Mouse (Mus musculus): Measurements from ENCODE around the gene Vps52. TPM values are rescaled to one million over a fixed set of nuclear protein-coding genes. Genes with fewer than 3 reads are reported as not detected.

The Vps52 gene
- total and polyA plus RNA-seq, 2 experiments from 2014 or later: 46.8 to 66.1 TPM

DNA sequence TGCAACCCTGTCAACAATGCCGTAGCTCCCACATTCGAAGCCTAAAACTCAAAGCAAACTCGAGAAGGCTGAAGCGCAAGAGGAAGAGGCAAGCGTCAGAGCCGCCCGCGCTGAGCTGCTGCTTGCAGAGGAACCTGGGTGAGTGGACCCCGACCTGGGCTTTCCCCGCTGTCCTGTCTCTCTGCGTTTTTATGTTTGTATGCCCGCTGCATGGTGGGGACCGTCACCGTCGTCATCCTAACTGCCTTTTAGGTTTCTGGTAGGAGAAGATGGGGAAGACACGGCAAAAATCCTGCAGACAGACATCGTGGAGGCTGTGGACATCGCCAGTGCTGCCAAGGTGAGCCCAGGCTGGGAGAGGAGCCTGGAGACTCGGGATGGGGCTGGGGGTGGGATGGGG lies 14.2 kb upstream of the Vps52 start:
- peaks cover 12% of the 10 kb centered on the region for H3K4me1 ChIP-seq (ENCODE audit: insufficient read depth)
- TF ChIP-seq CTCF (IDR thresholded peaks at IDR 0.05; ENCODE audit: low read depth): no peak
- H3K9me3 ChIP-seq (ENCODE audit: low read length): no peaks in the 10 kb centered on the region
- H3K27me3 ChIP-seq (ENCODE audit: insufficient read depth, low read length): no peaks in the 10 kb centered on the region
- peak overlapping the region; percentile 68 for H3K4me3 ChIP-seq (ENCODE audit: low read depth, low read length)
- peaks cover 41% of the 10 kb centered on the region for H3K36me3 ChIP-seq (ENCODE audit: insufficient read depth)
- ATAC-seq (no peak), DNase-seq (no peak)
- H3K27ac ChIP-seq (ENCODE audit: low read depth, low read length): no peak overlapping the region
- WGBS: 66% methylated on average over 19 of the region's 19 CpGs
- H3K4me2 ChIP-seq (ENCODE audit: low read depth): peak overlapping the region; percentile 93
- peak overlapping the region; percentile 71 for H3K9ac ChIP-seq

DNA sequence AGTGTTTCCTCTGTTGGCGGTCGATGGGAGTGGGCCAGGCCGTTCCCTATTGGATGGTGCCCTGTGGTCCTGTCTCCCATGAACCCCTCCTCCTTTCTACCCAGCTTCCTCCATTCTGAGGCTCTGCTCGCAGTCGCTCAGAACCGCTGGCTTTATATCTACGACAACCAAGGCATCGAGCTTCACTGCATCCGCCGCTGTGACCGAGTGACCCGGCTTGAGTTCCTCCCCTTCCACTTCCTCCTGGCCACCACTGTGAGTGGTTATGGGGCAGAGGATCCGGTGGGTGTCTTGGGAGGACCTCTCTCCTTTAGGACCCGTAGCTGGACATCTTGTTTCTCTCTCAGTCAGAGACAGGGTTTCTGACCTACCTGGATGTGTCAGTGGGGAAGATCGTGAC lies 12.2 kb upstream of the Vps52 start:
- DNase-seq (no peak), ATAC-seq (no peak)
- TF ChIP-seq CTCF (IDR thresholded peaks at IDR 0.05; ENCODE audit: low read depth): no peak
- Histone ChIP-seq H3K4me3 (ENCODE audit: low read depth, low read length) (no peak overlapping the region), H3K36me3 (ENCODE audit: insufficient read depth) (peaks cover 42% of the 10 kb centered on the region), H3K27ac (ENCODE audit: low read depth, low read length) (no peak overlapping the region), H3K4me1 (ENCODE audit: insufficient read depth) (peaks cover 12% of the 10 kb centered on the region), H3K4me2 (ENCODE audit: low read depth) (no peak overlapping the region), H3K27me3 (ENCODE audit: insufficient read depth, low read length) (no peaks in the 10 kb centered on the region), H3K9me3 (ENCODE audit: low read length) (no peaks in the 10 kb centered on the region), H3K9ac (no peak overlapping the region)
- 96% methylated on average over 15 of the region's 15 CpGs for WGBS

DNA sequence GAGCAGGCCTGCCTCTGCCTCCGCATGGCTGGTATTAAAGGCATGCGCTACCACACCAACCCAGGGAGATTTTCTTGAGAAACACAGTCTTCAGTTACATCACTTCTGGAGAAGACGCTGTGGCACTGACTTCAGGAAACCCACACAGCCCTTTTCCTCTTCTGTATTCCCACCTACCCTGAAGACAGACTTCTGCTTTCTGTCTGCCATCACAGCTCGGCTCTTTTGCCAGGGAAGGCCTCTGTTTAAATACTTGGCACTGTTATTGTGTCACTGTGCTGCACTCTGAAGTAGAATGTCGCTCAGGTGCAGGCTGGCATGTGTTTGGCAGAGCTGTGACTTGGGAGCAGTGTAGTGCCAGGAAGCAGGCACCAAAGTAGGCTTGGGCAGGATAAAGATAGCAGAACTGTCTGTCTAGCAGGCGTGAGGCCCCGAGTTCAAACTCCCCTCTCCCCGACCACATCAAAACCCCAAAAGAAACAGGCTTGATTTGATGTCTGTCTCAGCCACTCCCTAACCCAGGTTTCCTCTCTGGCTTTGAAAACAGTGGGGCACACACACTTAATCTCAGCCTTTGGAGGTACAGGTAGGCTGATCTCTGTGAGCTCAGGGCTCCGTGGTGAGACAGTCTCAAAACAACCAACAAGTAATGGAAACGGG lies 8.1 kb upstream of the Vps52 start:
- H3K9ac ChIP-seq: no peak overlapping the region
- no peak for DNase-seq
- H3K36me3 ChIP-seq (ENCODE audit: insufficient read depth): peaks cover 53% of the 10 kb centered on the region
- H3K4me1 ChIP-seq (ENCODE audit: insufficient read depth): peaks cover 9% of the 10 kb centered on the region; the same call in 1 of the 2 replicates
- 90% methylated on average over 10 of the region's 10 CpGs for WGBS
- TF ChIP-seq CTCF (IDR thresholded peaks at IDR 0.05; ENCODE audit: low read depth): no peak
- H3K27me3 ChIP-seq (ENCODE audit: insufficient read depth, low read length): no peaks in the 10 kb centered on the region
- no peak overlapping the region for H3K27ac ChIP-seq (ENCODE audit: low read depth, low read length)
- ATAC-seq: no peak
- H3K4me3 ChIP-seq (ENCODE audit: low read depth, low read length): no peak overlapping the region
- no peak overlapping the region for H3K4me2 ChIP-seq (ENCODE audit: low read depth)
- H3K9me3 ChIP-seq (ENCODE audit: low read length): no peaks in the 10 kb centered on the region

DNA sequence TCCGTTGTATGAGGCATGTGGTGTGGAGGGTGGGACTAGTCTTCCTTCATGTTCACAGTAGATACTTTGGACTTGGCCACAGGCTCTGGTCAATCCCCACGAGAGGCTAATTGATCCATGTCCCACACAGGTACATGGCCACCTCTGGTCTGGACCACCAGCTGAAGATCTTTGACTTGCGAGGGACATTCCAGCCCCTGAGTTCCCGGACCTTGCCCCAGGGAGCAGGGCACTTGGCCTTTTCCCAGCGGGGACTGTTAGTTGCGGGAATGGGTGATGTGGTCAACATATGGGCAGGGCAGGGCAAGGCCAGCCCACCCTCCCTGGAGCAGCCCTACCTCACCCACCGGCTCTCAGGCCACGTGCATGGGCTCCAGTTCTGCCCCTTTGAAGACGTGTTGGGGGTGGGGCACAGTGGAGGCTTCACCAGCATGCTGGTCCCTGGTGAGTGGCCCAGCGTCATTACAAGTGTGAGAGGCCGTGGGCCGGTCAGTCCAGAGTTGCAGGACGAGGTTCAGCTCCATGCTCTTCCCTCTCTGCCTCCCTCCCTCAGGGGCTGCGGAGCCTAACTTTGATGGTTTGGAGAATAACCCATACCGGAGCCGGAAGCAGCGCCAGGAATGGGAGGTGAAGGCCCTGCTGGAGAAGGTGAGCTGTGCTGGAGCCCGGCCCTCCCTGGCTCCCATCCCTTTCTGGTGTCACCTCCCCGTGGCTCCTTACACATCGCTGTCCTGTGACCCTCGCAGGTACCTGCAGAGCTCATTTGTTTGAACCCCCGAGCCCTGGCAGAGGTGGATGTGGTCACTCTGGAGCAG lies 7.3 kb upstream of the Vps52 start:
- 91% methylated on average over 22 of the region's 22 CpGs for WGBS
- ATAC-seq (no peak), DNase-seq (no peak)
- H3K27me3 ChIP-seq (ENCODE audit: insufficient read depth, low read length): no peaks in the 10 kb centered on the region
- no peak overlapping the region for H3K9ac ChIP-seq
- no peak for TF ChIP-seq CTCF (IDR thresholded peaks at IDR 0.05; ENCODE audit: low read depth)
- H3K27ac ChIP-seq (ENCODE audit: low read depth, low read length): no peak overlapping the region
- H3K4me2 ChIP-seq (ENCODE audit: low read depth): no peak overlapping the region
- peaks cover 54% of the 10 kb centered on the region for H3K36me3 ChIP-seq (ENCODE audit: insufficient read depth)
- H3K9me3 ChIP-seq (ENCODE audit: low read length): no peaks in the 10 kb centered on the region
- H3K4me1 ChIP-seq (ENCODE audit: insufficient read depth): peaks cover 9% of the 10 kb centered on the region; the same call in 1 of the 2 replicates
- H3K4me3 ChIP-seq (ENCODE audit: low read depth, low read length): no peak overlapping the region

DNA sequence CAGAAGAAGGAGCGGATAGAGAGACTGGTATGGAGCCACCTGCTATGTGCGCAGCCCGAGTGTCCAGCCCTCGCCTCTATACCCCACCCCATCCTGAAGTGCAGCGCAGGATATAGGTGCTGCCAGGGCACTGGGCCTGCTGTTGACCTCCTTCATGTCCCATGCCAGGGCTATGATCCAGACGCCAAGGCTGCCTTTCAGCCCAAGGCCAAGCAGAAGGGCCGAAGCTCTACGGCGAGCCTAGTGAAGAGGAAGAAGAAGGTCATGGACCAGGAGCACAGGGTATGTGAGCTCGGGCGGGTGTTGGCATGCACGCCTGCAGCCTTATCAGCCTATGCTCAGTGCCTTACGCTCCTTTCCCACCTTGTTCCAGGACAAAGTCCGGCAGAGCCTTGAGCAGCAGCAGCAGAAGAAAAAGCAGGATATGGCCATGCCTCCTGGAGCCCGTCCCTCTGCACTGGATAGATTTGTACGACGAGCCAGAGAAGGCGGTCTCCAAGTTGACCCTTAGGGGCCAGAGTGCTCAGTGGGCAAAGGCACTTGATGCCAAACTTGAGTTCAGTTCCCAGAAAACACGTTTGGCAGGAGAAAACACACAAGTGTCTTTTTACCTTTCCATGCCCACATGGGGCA lies 6.6 kb upstream of the Vps52 start:
- H3K9me3 ChIP-seq (ENCODE audit: low read length): no peaks in the 10 kb centered on the region
- no peak for TF ChIP-seq CTCF (IDR thresholded peaks at IDR 0.05; ENCODE audit: low read depth)
- DNase-seq (no peak), ATAC-seq (no peak)
- no peak overlapping the region for H3K27ac ChIP-seq (ENCODE audit: low read depth, low read length)
- H3K9ac ChIP-seq: no peak overlapping the region
- H3K4me3 ChIP-seq (ENCODE audit: low read depth, low read length): no peak overlapping the region
- H3K4me1 ChIP-seq (ENCODE audit: insufficient read depth): peaks cover 9% of the 10 kb centered on the region; the same call in 1 of the 2 replicates
- peaks cover 53% of the 10 kb centered on the region for H3K36me3 ChIP-seq (ENCODE audit: insufficient read depth)
- WGBS: 87% methylated on average over 19 of the region's 19 CpGs
- H3K4me2 ChIP-seq (ENCODE audit: low read depth): no peak overlapping the region
- H3K27me3 ChIP-seq (ENCODE audit: insufficient read depth, low read length): no peaks in the 10 kb centered on the region

DNA sequence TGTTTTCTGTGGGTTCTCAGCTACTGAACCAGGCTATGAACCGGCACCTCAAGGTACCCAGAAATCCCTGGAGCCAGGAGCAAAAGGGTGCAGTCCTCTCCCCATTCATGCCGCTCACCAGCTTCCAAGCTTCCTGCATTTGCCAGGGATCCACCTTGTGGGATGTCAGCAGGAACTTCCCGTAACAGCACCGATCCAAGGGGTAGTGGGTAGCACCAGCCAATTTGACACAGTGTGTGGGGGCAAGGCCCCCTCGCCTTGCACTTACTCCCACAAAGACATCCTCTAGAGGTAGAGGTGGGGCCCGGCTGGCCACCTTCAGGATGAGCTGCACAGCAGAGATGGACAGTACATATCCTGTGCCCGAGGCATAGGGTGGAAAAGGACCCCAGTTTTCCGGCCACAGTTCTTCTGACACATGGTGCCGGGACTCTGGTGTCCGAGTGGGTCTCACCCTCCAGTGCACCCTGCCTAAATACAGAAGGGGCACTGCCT lies 5.4 kb upstream of the Vps52 start:
- no peak for TF ChIP-seq CTCF (IDR thresholded peaks at IDR 0.05; ENCODE audit: low read depth)
- no peaks in the 10 kb centered on the region for H3K9me3 ChIP-seq (ENCODE audit: low read length)
- peak overlapping the region; percentile 97 for H3K4me2 ChIP-seq (ENCODE audit: low read depth)
- H3K36me3 ChIP-seq (ENCODE audit: insufficient read depth): peaks cover 45% of the 10 kb centered on the region
- no peak for ATAC-seq
- no peaks in the 10 kb centered on the region for H3K27me3 ChIP-seq (ENCODE audit: insufficient read depth, low read length)
- DNase-seq: no peak
- peak overlapping the region; percentile 91 for H3K27ac ChIP-seq (ENCODE audit: low read depth, low read length)
- 79% methylated on average over 10 of the region's 10 CpGs for WGBS
- H3K4me1 ChIP-seq (ENCODE audit: insufficient read depth): peaks cover 17% of the 10 kb centered on the region
- peak overlapping the region; percentile 76 for H3K9ac ChIP-seq
- peak overlapping the region; percentile 49 for H3K4me3 ChIP-seq (ENCODE audit: low read depth, low read length)

All from forebrain, postnatal 0 days (tissue).